Mouse (Mus musculus) neural tube, embryonic 14.5 days (tissue): ENCODE data around the gene Foxb2. TPM values are rescaled to one million over a fixed set of nuclear protein-coding genes. Genes with fewer than 3 reads are reported as not detected.

Experiments
- ATAC-seq: fragments of 200-750 bp; cut with Nextera tagmentation; 2 replicates; pipeline ENCODE4 v1.8.0; 2017; ENCODE audit warnings: low read depth, mild to moderate bottlenecking, moderate TSS enrichment, moderate library complexity
- H3K27ac ChIP-seq: fragments of 300-500 bp; sonication (generic); 2 replicates; pipeline ENCODE4 v1.5.1; 2014; ENCODE audit warnings: low read depth, mild to moderate bottlenecking, control low read depth, low read length, moderate library complexity, mixed read lengths
- H3K27me3 ChIP-seq: fragments of 300-500 bp; sonication (generic); 2 replicates; pipeline ENCODE4 v1.6.1; 2014; ENCODE audit warnings: low read length; ENCODE audit not compliant: control insufficient read depth, insufficient read depth
- H3K36me3 ChIP-seq: fragments of 300-500 bp; sonication (generic); 2 replicates; pipeline ENCODE4 v1.6.1; 2014; ENCODE audit warnings: low read length, mixed read lengths; ENCODE audit not compliant: control insufficient read depth, insufficient read depth
- H3K4me1 ChIP-seq: fragments of 300-500 bp; sonication (generic); 2 replicates; pipeline ENCODE4 v1.6.1; 2014; ENCODE audit warnings: low read length; ENCODE audit not compliant: control insufficient read depth, insufficient read depth
- H3K4me2 ChIP-seq: fragments of 300-500 bp; sonication (generic); 2 replicates; pipeline ENCODE4 v1.6.1; 2014; ENCODE audit warnings: mild to moderate bottlenecking, low read depth, low read length, control low read depth
- H3K4me3 ChIP-seq: fragments of 300-500 bp; sonication (generic); 2 replicates; pipeline ENCODE4 v1.5.1; 2014; ENCODE audit warnings: low read depth, low read length, control low read depth, mixed read lengths
- H3K9ac ChIP-seq: fragments of 300-500 bp; sonication (generic); replicated peaks from 2 replicates; pipeline ENCODE4 v1.6.1; 2014; ENCODE audit warnings: low read depth, mild to moderate bottlenecking, control low read depth, low read length, mixed read lengths
- H3K9me3 ChIP-seq: fragments of 300-500 bp; sonication (generic); 2 replicates; pipeline ENCODE4 v1.6.1; 2016; ENCODE audit warnings: low read length; ENCODE audit not compliant: control insufficient read depth
- WGBS: fragments of 180-500 bp; shearing (Covaris S2); extraction: QIAGEN DNeasy Blood & Tissue Kit; methylation state at CpG from one replicate; pipeline ENCODE4 v1.1.7; 2014; 5-methylcytosine and 5-hydroxymethylcytosine counted together
- polyA plus RNA-seq: library from polyadenylated mRNA; unstranded; fragments of >200 nt; fragmentation: Nextera tagmentation; extraction: Ambion mirVana; gene quantifications from 2 replicates; pipeline ENCODE4 v1.2.1, GENCODE M21; 2014

Gene Foxb2
- polyA plus RNA-seq, 1 experiment from 2014 or later: not detected

DNA sequence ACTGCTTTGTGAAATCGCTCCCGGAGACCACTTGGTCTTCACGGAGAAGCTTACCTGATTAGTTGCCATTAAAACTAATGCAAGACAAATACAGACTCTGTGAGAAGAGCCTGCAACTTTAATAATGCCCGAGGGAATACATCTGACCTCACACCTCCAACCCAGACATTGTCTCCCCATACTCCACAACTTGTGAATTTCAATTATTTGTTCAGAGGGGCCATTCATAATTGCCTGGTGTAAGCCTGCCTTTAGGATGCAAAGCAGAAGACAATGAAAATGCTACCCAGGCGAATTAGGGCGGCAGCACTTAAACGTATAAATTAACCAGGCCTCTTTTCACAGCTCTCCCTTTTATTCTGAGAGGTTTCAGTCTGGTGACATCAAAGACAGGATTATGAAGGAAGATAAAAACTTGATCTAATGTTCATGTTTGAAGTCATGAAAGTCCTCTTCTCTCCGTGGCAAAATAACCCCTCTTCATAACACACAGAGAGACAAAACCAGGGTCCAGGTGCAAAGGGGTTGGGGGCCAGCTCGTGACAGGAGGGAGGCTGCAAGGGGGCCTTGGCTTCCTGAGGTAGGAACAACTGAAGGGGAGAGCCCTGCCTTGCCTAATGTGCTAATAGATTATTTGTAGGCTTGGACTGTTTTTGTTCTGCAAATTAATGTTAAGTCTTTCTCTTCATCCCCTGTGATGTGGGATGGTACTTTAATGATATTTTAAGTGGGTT lies 31.9 kb downstream of the Foxb2 start:
- no peak overlapping the region for H3K27ac ChIP-seq
- 10% methylated on average over 9 of the region's 9 CpGs for WGBS
- H3K36me3 ChIP-seq: no peaks in the 10 kb centered on the region
- H3K4me1 ChIP-seq: no peaks in the 10 kb centered on the region
- no peak overlapping the region for H3K9ac ChIP-seq
- no peak overlapping the region for H3K4me2 ChIP-seq
- H3K4me3 ChIP-seq: no peak overlapping the region
- no peaks in the 10 kb centered on the region for H3K27me3 ChIP-seq
- H3K9me3 ChIP-seq: no peaks in the 10 kb centered on the region
- ATAC-seq: no peak

- Histone ChIP-seq H3K4me3 (no peak overlapping the region), H3K9me3 (no peaks in the 10 kb centered on the region), H3K36me3 (no peaks in the 10 kb centered on the region), H3K27ac (no peak overlapping the region), H3K4me2 (no peak overlapping the region), H3K4me1 (no peaks in the 10 kb centered on the region), H3K9ac (no peak overlapping the region), H3K27me3 (no peaks in the 10 kb centered on the region)
- ATAC-seq: no peak
- WGBS: 68% methylated on average over 8 of the region's 8 CpGs
These were observed 32.6 kb downstream of the Foxb2 start for GRCm38 (mm10) chr19:16841001-16841400.

DNA sequence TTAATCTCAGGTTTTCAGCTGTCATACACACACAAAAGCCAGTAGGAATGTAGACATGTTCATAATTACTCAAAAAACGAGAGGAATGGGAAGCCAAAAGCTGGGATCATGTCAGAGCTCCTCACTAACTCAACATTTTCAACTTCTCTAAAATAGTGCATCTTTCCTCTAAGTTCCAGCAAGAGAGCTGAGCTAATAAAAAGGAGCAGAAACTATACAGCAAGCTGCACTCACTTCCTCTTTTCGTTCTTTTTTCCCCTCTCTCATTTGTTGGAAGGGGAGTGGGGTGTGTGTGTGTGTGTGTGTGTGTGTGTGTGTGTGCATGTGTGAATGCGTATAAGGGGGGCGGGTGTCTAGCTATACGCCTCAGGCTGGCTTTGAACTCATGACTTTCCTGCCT lies 45.9 kb downstream of the Foxb2 start:
- no peak overlapping the region for H3K27ac ChIP-seq
- no peak overlapping the region for H3K4me2 ChIP-seq
- no peak for ATAC-seq
- no peaks in the 10 kb centered on the region for H3K36me3 ChIP-seq
- H3K27me3 ChIP-seq: no peaks in the 10 kb centered on the region
- no peaks in the 10 kb centered on the region for H3K9me3 ChIP-seq
- WGBS: 84% methylated on average over 5 of the region's 5 CpGs
- no peak overlapping the region for H3K4me3 ChIP-seq
- H3K9ac ChIP-seq: no peak overlapping the region
- H3K4me1 ChIP-seq: no peaks in the 10 kb centered on the region

- WGBS: 41% methylated on average over 5 of the region's 5 CpGs
- H3K4me1 ChIP-seq: no peaks in the 10 kb centered on the region
- no peak overlapping the region for H3K9ac ChIP-seq
- no peak overlapping the region for H3K27ac ChIP-seq
- H3K4me3 ChIP-seq: no peak overlapping the region
- no peak for ATAC-seq
- no peak overlapping the region for H3K4me2 ChIP-seq
- H3K36me3 ChIP-seq: no peaks in the 10 kb centered on the region
- no peaks in the 10 kb centered on the region for H3K9me3 ChIP-seq
- H3K27me3 ChIP-seq: no peaks in the 10 kb centered on the region
These were observed 48.4 kb downstream of the Foxb2 start for GRCm38 (mm10) chr19:16825228-16825627.

Other genes starting within 250 kb of the Foxb2 start
- 11.2 and 12.0 TPM in 2 replicates for gene Vps13a, start 92.9 kb downstream of the Foxb2 start, polyA plus RNA-seq
- gene Prune2, start 82.3 kb upstream of the Foxb2 start, polyA plus RNA-seq: 9.7 and 11.5 TPM in 2 replicates